Mouse (Mus musculus) lung, postnatal 10 days (tissue): ENCODE measurements around the gene Klhl29.

Experiments
- DNase-seq: peaks from one replicate; pipeline ENCODE4 v3.0.0; 2021

The Klhl29 gene

GRCm38 (mm10) chr12:5292316-5292715 is 83.2 kb downstream of the Klhl29 start:
- DNase-seq: no peak

GRCm38 (mm10) chr12:5285579-5285978 is 89.9 kb downstream of the Klhl29 start:
- DNase-seq: no peak

GRCm38 (mm10) chr12:5284961-5285360 is 90.5 kb downstream of the Klhl29 start:
- DNase-seq: no peak

- DNase-seq: no peak
Observed at GRCm38 (mm10) chr12:5283654-5284053, 91.8 kb downstream of the Klhl29 start.

GRCm38 (mm10) chr12:5282611-5283010 is 92.9 kb downstream of the Klhl29 start:
- no peak for DNase-seq

GRCm38 (mm10) chr12:5279873-5280272 is 95.6 kb downstream of the Klhl29 start:
- no peak for DNase-seq

- DNase-seq: peak; percentile 85
Observed at GRCm38 (mm10) chr12:5277028-5277427, 98.5 kb downstream of the Klhl29 start.

GRCm38 (mm10) chr12:5275507-5275936 is 100.0 kb downstream of the Klhl29 start:
- peak; percentile 78 for DNase-seq

GRCm38 (mm10) chr12:5274519-5274944 is 101.0 kb downstream of the Klhl29 start:
- DNase-seq: no peak

GRCm38 (mm10) chr12:5273316-5274047 is 102.0 kb downstream of the Klhl29 start:
- peak; percentile 57 for DNase-seq

GRCm38 (mm10) chr12:5270527-5270926 is 105.0 kb downstream of the Klhl29 start:
- DNase-seq: no peak

GRCm38 (mm10) chr12:5269936-5270335 is 105.5 kb downstream of the Klhl29 start:
- DNase-seq: no peak

- DNase-seq: no peak
Observed at GRCm38 (mm10) chr12:5269061-5269460, 106.4 kb downstream of the Klhl29 start.

GRCm38 (mm10) chr12:5268188-5268612 is 107.3 kb downstream of the Klhl29 start:
- peak; percentile 38 for DNase-seq

- no peak for DNase-seq
Observed at GRCm38 (mm10) chr12:5267271-5268187, 108.0 kb downstream of the Klhl29 start.

GRCm38 (mm10) chr12:5266773-5267172 is 108.7 kb downstream of the Klhl29 start:
- no peak for DNase-seq

GRCm38 (mm10) chr12:5261476-5261875 is 114.0 kb downstream of the Klhl29 start:
- no peak for DNase-seq

GRCm38 (mm10) chr12:5258779-5259178 is 116.7 kb downstream of the Klhl29 start:
- no peak for DNase-seq

- DNase-seq: no peak
Observed at GRCm38 (mm10) chr12:5257174-5257573, 118.3 kb downstream of the Klhl29 start.

GRCm38 (mm10) chr12:5255079-5255478 is 120.4 kb downstream of the Klhl29 start:
- DNase-seq: no peak

GRCm38 (mm10) chr12:5254246-5254982 is 121.1 kb downstream of the Klhl29 start:
- DNase-seq: no peak

- DNase-seq: peak; percentile 32
Observed at GRCm38 (mm10) chr12:5253289-5254005, 122.0 kb downstream of the Klhl29 start.
